Mouse (Mus musculus): Measurements from ENCODE around the gene Fam208b.

The Fam208b gene

GRCm38 (mm10) chr13:3610795-3611438 is at the start of gene Fam208b:
Fam208b (minus strand) TSS chr13:3611108.
- peak; percentile 92 for DNase-seq (ENCODE audit: low read depth, low spot score)

- DNase-seq (ENCODE audit: low read depth, low spot score), result no peak
These were observed 48.6 kb upstream of the Fam208b start for GRCm38 (mm10) chr13:3659163-3660160.

GRCm38 (mm10) chr13:3654432-3654831 is 43.5 kb upstream of the Fam208b start:
- DNase-seq (ENCODE audit: low read depth, low spot score), result no peak

GRCm38 (mm10) chr13:3650569-3650968 is 39.7 kb upstream of the Fam208b start:
- DNase-seq (ENCODE audit: low read depth, low spot score), result no peak

- DNase-seq (ENCODE audit: low read depth, low spot score), result no peak
These were observed 35.7 kb upstream of the Fam208b start for GRCm38 (mm10) chr13:3646566-3646965.

GRCm38 (mm10) chr13:3645919-3646318 is 35.0 kb upstream of the Fam208b start:
- DNase-seq (ENCODE audit: low read depth, low spot score), result no peak

- no peak for DNase-seq (ENCODE audit: low read depth, low spot score)
These were observed 34.0 kb upstream of the Fam208b start for GRCm38 (mm10) chr13:3644871-3645270.

GRCm38 (mm10) chr13:3642538-3642937 is 31.6 kb upstream of the Fam208b start:
- DNase-seq (ENCODE audit: low read depth, low spot score), result no peak

GRCm38 (mm10) chr13:3642049-3642448 is 31.1 kb upstream of the Fam208b start:
- DNase-seq (ENCODE audit: low read depth, low spot score), result no peak

- no peak for DNase-seq (ENCODE audit: low read depth, low spot score)
These were observed 25.9 kb upstream of the Fam208b start for GRCm38 (mm10) chr13:3636797-3637196.

GRCm38 (mm10) chr13:3635076-3635475 is 24.2 kb upstream of the Fam208b start:
- DNase-seq (ENCODE audit: low read depth, low spot score), result no peak

GRCm38 (mm10) chr13:3633895-3634811 is 23.2 kb upstream of the Fam208b start, which contains the start of gene Asb13:
Asb13 (plus strand) TSS chr13:3634032.
- DNase-seq (ENCODE audit: low read depth, low spot score), result peak; percentile 26

- DNase-seq (ENCODE audit: low read depth, low spot score), result no peak
These were observed 22.2 kb upstream of the Fam208b start for GRCm38 (mm10) chr13:3633131-3633530.

- no peak for DNase-seq (ENCODE audit: low read depth, low spot score)
These were observed 21.6 kb upstream of the Fam208b start for GRCm38 (mm10) chr13:3632551-3632950.

GRCm38 (mm10) chr13:3628102-3628501 is 17.2 kb upstream of the Fam208b start:
- DNase-seq (ENCODE audit: low read depth, low spot score), result no peak

GRCm38 (mm10) chr13:3627139-3627538 is 16.2 kb upstream of the Fam208b start:
- no peak for DNase-seq (ENCODE audit: low read depth, low spot score)

GRCm38 (mm10) chr13:3610118-3610794 is 652 bp downstream of the Fam208b start:
- peak; percentile 51 for DNase-seq (ENCODE audit: low read depth, low spot score)

- DNase-seq (ENCODE audit: low read depth, low spot score), result no peak
These were observed 1.2 kb downstream of the Fam208b start for GRCm38 (mm10) chr13:3609780-3610117.

- no peak for DNase-seq (ENCODE audit: low read depth, low spot score)
These were observed 14.7 kb downstream of the Fam208b start for GRCm38 (mm10) chr13:3596232-3596631.

- DNase-seq (ENCODE audit: low read depth, low spot score), result no peak
These were observed 16.6 kb downstream of the Fam208b start for GRCm38 (mm10) chr13:3594311-3594710.

GRCm38 (mm10) chr13:3590789-3591188 is 20.1 kb downstream of the Fam208b start:
- DNase-seq (ENCODE audit: low read depth, low spot score), result no peak

Measured in c-Kit-negative CD71-positive TER-119-positive erythroid progenitor cells, embryonic 14.5 days (primary cell).